Mouse (Mus musculus) ES-Bruce4 (cell line): Measurements from ENCODE around the gene Narfl.
"Not testable (repeated sequence)": the region's sequence is repeated elsewhere in the genome, so short reads cannot be mapped to it uniquely, and the experiment has no call there.

Source experiments
- CTCF ChIP-seq: IDR thresholded peaks from one replicate; pipeline ENCODE4 v1.8.1; 2011; ENCODE audit warnings: low read depth, low read length
- EP300 ChIP-seq: IDR thresholded peaks from 2 replicates; pipeline ENCODE4 v1.6.1; 2011; ENCODE audit warnings: low read depth, low read length; ENCODE audit not compliant: insufficient read depth
- POLR2A ChIP-seq: IDR thresholded peaks from one replicate; pipeline ENCODE4 v1.8.1; 2011; ENCODE audit warnings: low read length; ENCODE audit not compliant: insufficient read depth

DNA sequence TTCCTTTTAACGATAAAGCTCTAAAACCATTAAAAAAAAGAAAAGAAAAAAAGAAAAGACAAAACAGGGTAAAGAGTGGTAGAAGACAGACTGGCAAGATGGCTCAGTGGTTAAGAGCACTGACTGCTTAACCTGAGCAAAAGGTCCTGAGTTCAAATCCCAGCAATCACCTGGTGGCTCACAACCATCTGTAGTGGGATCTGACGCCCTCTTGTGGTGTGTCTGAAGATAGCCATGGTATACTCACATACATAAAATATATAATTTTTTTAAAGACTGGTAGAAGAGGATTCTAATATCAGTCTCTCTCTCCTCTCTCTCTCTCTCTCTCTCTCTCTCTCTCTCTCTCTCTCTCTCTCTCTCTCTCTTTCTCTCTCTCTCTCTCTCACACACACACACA lies 33.9 kb downstream of the Narfl start:
- TF ChIP-seq EP300, CTCF, POLR2A: not testable (repeated sequence)
